Mouse (Mus musculus) erythroblast, embryonic 14.5 days (primary cell): ENCODE measurements around the gene Col5a1. TPM values are rescaled to one million over a fixed set of nuclear protein-coding genes. Genes with fewer than 3 reads are reported as not detected.

Experiments used
- H3K27me3 ChIP-seq: 2 replicates; pipeline ENCODE4 v1.6.1; 2012; ENCODE audit warnings: inconsistent platforms; ENCODE audit not compliant: control insufficient read depth
- H3K36me3 ChIP-seq: 2 replicates; pipeline ENCODE4 v1.6.1; 2012; ENCODE audit warnings: mild to moderate bottlenecking, inconsistent platforms; ENCODE audit not compliant: control insufficient read depth
- H3K4me1 ChIP-seq: 2 replicates; pipeline ENCODE4 v1.6.1; 2012; ENCODE audit warnings: inconsistent platforms; ENCODE audit not compliant: control insufficient read depth
- H3K4me3 ChIP-seq: replicated peaks from 2 replicates; pipeline ENCODE3; 2012; ENCODE audit warnings: moderate library complexity, mild to moderate bottlenecking, inconsistent platforms
- H3K9me3 ChIP-seq: 2 replicates; pipeline ENCODE4 v1.6.1; 2012; ENCODE audit warnings: low read length, inconsistent platforms, mixed read lengths; ENCODE audit not compliant: control insufficient read depth
- GATA1 ChIP-seq: IDR thresholded peaks from 2 replicates; pipeline ENCODE4 v1.6.1; 2012; ENCODE audit warnings: low read length, inconsistent platforms, mixed read lengths
- TAL1 ChIP-seq: IDR thresholded peaks from 3 replicates; pipeline ENCODE4 v1.6.1; 2012; ENCODE audit warnings: low read length, inconsistent platforms, mixed read lengths
- polyA plus RNA-seq: library from polyadenylated mRNA; stranded (reverse); fragments of >175 nt; gene quantifications from 2 replicates; pipeline ENCODE4 v1.2.3, GENCODE M21; 2012

The Col5a1 gene
- polyA plus RNA-seq, 1 experiment: 1.2 TPM

DNA sequence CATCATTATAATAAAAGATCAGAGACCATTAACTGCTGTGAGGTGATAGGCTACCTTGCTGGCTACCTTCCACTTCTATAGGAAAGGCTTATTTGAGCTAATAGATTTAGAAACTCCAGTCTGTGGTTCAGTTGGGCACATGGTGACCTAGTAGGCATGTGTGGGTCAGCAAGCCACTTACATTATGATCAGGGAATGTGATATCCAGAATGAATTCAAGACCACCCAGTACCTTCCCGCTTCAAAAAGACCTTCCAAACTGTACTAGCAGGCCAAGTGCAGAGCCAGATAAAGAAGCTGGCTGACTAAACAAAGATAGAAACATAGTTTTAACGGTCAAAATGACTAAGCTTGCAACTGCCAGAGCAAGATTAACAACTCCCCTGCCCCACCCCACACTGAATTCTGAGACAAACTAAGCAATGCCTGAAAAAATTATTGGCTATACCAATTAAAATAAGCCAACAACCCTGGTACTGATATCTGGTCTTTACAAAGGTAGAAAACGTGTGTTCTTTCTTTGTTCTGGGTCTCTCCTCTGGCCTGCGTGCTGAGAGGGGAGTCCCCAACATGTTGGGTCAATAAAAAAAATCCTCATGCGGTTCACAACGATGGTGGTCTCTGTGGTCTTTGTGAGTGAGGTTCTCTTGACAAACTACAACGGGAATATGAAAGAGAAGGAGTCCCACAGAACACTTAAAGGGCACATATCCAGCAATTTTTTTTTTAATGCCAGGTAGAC is 178.3 kb downstream of the Col5a1 start:
- H3K4me3 ChIP-seq: peak overlapping the region; percentile 38
- peaks cover 96% of the 10 kb centered on the region for H3K4me1 ChIP-seq
- peaks cover 46% of the 10 kb centered on the region for H3K36me3 ChIP-seq
- H3K9me3 ChIP-seq: peaks cover 7% of the 10 kb centered on the region; the same call in 1 of the 2 replicates
- peak; percentile 77 for TF ChIP-seq TAL1
- TF ChIP-seq GATA1: peak; percentile 78
- no peaks in the 10 kb centered on the region for H3K27me3 ChIP-seq

GRCm38 (mm10) chr2:28065081-28065651 is 178.9 kb downstream of the Col5a1 start:
- peaks cover 96% of the 10 kb centered on the region for H3K4me1 ChIP-seq
- H3K36me3 ChIP-seq: peaks cover 46% of the 10 kb centered on the region
- TF ChIP-seq GATA1: no peak
- no peak for TF ChIP-seq TAL1
- H3K9me3 ChIP-seq: peaks cover 7% of the 10 kb centered on the region; the same call in 1 of the 2 replicates
- no peaks in the 10 kb centered on the region for H3K27me3 ChIP-seq
- peak overlapping the region; percentile 30 for H3K4me3 ChIP-seq

GRCm38 (mm10) chr2:28066686-28067085 is 180.5 kb downstream of the Col5a1 start:
- H3K4me1 ChIP-seq: peaks cover 83% of the 10 kb centered on the region
- no peaks in the 10 kb centered on the region for H3K27me3 ChIP-seq
- H3K9me3 ChIP-seq: peaks cover 7% of the 10 kb centered on the region; the same call in 1 of the 2 replicates
- H3K4me3 ChIP-seq: no peak overlapping the region
- H3K36me3 ChIP-seq: peaks cover 41% of the 10 kb centered on the region
- TF ChIP-seq GATA1 (no peak), TAL1 (no peak)

DNA sequence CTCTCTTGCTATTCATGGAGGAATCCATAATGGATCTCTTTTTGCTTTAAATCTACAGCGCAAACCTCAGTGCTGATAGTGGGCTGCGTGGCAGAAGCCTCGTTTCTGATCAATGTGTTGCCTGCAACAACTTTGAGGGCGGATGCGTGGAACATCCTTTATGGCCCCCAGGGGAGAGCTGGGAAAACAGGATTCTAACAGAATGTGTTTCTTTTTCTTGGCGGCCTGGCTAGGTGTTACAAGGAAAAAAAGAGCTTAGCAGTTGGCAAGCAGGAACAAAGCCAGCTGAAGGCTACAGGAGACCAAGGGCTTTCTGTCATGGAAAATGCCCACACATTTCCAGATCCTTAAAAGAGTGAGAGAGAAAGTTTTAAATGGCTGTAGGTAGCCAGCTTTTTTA is 180.9 kb downstream of the Col5a1 start:
- Histone ChIP-seq H3K9me3 (peaks cover 7% of the 10 kb centered on the region; the same call in 1 of the 2 replicates), H3K4me3 (no peak overlapping the region), H3K27me3 (no peaks in the 10 kb centered on the region), H3K36me3 (peaks cover 38% of the 10 kb centered on the region), H3K4me1 (peaks cover 79% of the 10 kb centered on the region)
- TF ChIP-seq GATA1: no peak
- TF ChIP-seq TAL1: no peak

DNA sequence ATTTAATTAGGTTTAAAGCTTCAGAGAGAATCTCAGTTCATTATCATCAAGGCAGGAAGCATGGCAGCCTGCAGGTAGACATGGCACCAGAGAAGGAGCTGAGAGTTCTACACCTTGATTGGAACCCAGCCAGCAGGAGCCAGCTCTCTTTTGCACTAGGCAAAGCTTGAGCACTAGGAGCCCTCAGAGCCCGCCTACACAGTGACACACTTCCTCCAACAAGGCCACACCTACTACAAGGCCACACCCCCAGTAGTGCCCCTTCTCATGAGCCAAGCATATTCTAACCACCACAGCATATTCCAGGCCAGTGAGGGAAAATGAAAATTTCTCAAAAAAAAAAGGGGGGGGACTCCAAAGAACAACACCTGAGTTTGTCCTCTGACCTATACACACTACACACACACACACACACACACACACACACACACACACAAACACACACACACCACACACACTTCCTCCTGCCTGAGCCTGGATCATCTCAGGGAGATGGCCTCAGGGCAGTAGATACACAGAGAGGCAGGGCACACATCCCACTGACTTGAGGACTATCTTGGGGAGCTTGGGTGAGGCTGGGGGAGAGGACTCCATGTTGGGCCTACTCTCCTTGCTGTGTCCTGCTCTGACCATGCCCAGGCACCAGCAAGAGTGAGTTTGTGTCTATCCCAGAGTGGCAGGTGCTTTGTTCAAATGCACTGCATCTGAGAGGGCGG is 181.8 kb downstream of the Col5a1 start:
- H3K9me3 ChIP-seq: peaks cover 10% of the 10 kb centered on the region; the same call in 1 of the 2 replicates
- H3K4me3 ChIP-seq: no peak overlapping the region
- H3K27me3 ChIP-seq: no peaks in the 10 kb centered on the region
- H3K36me3 ChIP-seq: peaks cover 35% of the 10 kb centered on the region
- no peak for TF ChIP-seq GATA1
- no peak for TF ChIP-seq TAL1
- H3K4me1 ChIP-seq: peaks cover 73% of the 10 kb centered on the region

GRCm38 (mm10) chr2:28068537-28068878 is 182.3 kb downstream of the Col5a1 start:
- H3K4me1 ChIP-seq: peaks cover 68% of the 10 kb centered on the region

GRCm38 (mm10) chr2:28075616-28076187 is 189.5 kb downstream of the Col5a1 start:
- H3K36me3 ChIP-seq: peaks cover 7% of the 10 kb centered on the region
- no peak for TF ChIP-seq GATA1
- no peak for TF ChIP-seq TAL1

More at GRCm38 (mm10) chr2:28068537-28068878, 182.3 kb downstream of the Col5a1 start:
- Histone ChIP-seq H3K4me3 (no peak overlapping the region), H3K9me3 (peaks cover 12% of the 10 kb centered on the region), H3K36me3 (peaks cover 35% of the 10 kb centered on the region), H3K27me3 (no peaks in the 10 kb centered on the region)
- no peak for TF ChIP-seq TAL1
- no peak for TF ChIP-seq GATA1

DNA sequence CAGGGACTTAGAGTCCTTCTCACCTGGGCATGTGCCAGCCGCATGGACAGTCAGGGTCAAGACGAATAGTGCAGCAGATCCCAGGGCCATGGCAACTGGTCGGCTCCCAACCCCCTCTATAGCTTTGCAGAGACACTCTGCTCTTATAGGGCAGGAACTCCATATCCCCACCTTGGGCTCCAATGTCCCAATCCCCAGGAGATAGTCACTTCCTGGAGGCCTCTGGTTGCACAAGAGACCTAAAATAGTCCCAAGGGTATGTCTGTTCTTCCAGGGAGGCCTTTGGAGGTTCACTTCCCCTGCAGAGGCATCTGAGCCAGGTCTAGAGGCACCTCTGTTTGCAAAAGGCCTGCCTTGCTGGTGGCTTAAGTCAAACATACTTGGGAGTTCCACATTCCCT is 198.5 kb downstream of the Col5a1 start, which contains the start of gene Fcnb:
Gene Fcnb (minus strand): TSS at position 118 of the 400 bp plus-strand sequence.
- Histone ChIP-seq H3K4me3 (no peak within 1 kb of the TSS), H3K4me1 (peaks cover 62% of the 10 kb centered on the region), H3K9me3 (peaks cover 7% of the 10 kb centered on the region), H3K36me3 (peaks cover 6% of the 10 kb centered on the region), H3K27me3 (no peaks in the 10 kb centered on the region)
- TF ChIP-seq TAL1 (no peak), GATA1 (no peak)

More at GRCm38 (mm10) chr2:28075616-28076187, 189.5 kb downstream of the Col5a1 start:
- H3K27me3 ChIP-seq: no peaks in the 10 kb centered on the region
- H3K4me3 ChIP-seq: no peak overlapping the region
- peaks cover 17% of the 10 kb centered on the region for H3K9me3 ChIP-seq
- peaks cover 58% of the 10 kb centered on the region for H3K4me1 ChIP-seq

GRCm38 (mm10) chr2:28086112-28086511 is 199.9 kb downstream of the Col5a1 start:
- no peak for TF ChIP-seq GATA1
- no peak for TF ChIP-seq TAL1
- H3K4me3 ChIP-seq: no peak overlapping the region
- H3K4me1 ChIP-seq: peaks cover 56% of the 10 kb centered on the region
- peaks cover 6% of the 10 kb centered on the region for H3K36me3 ChIP-seq
- H3K9me3 ChIP-seq: peaks cover 7% of the 10 kb centered on the region
- no peaks in the 10 kb centered on the region for H3K27me3 ChIP-seq
